Mouse (Mus musculus) erythroblast, embryonic 14.5 days (primary cell): ENCODE measurements around the gene Cyp4f40.
"Not testable (repeated sequence)": the region's sequence is repeated elsewhere in the genome, so short reads cannot be mapped to it uniquely, and the experiment has no call there.

Experiments
- GATA1 ChIP-seq: IDR thresholded peaks from 2 replicates; pipeline ENCODE4 v1.6.1; 2012; ENCODE audit warnings: low read length, inconsistent platforms, mixed read lengths
- TAL1 ChIP-seq: IDR thresholded peaks from 3 replicates; pipeline ENCODE4 v1.6.1; 2012; ENCODE audit warnings: low read length, inconsistent platforms, mixed read lengths

DNA sequence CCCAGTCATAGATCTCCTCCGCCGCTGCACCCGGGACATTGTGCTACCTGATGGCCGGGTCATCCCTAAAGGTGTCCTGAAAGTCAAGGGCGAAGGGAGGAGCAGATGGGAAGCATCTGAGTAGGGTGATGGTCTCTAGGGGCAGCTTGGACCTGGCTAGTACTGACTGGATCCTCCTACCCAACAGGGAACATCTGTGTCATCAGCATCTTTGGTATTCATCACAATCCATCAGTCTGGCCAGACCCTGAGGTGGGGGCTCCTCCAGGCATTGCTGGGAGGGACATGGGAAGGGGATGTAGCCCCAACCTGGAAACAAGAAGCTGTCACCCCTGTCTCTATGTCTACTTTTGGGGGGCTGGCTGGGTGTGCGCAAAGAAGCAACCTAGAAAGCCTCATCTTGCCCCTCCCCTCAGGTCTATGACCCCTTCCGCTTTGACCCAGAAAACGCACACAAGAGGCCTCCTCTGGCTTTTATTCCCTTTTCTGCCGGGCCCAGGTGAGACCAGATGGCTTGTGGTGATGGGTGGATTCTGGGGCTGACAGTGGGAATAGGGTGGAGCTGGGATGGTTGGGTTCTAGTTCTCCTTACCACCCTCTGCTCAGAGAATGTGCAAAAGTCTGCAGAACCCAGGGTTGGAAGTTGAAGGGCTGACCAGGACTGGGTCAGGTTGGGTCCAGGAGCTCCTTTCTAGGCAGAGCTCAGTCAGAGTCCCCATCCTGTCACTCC lies 24.3 kb upstream of the Cyp4f40 start:
- TF ChIP-seq TAL1, GATA1: not testable (repeated sequence)
